Mouse (Mus musculus) ES-Bruce4 (cell line): ENCODE measurements around the gene Slc28a3.

Experiments used
- EP300 ChIP-seq: IDR thresholded peaks from 2 replicates; pipeline ENCODE4 v1.6.1; 2011; ENCODE audit warnings: low read depth, low read length; ENCODE audit not compliant: insufficient read depth
- POLR2A ChIP-seq: IDR thresholded peaks from one replicate; pipeline ENCODE4 v1.8.1; 2011; ENCODE audit warnings: low read length; ENCODE audit not compliant: insufficient read depth

- TF ChIP-seq EP300 (no peak), POLR2A (no peak)
Observed at GRCm38 (mm10) chr13:58542601-58543041, 68.1 kb downstream of the Slc28a3 start.
